Mouse (Mus musculus) heart, embryonic 12.5 days (tissue): ENCODE data around the gene Tbc1d8. TPM values are rescaled to one million over a fixed set of nuclear protein-coding genes. Genes with fewer than 3 reads are reported as not detected.

Source experiments
- ATAC-seq: fragments of 200-750 bp; cut with Nextera tagmentation; 2 replicates; pipeline ENCODE4 v1.8.0; 2017; ENCODE audit warnings: moderate TSS enrichment, moderate library complexity; ENCODE audit not compliant: insufficient number of reproducible peaks, low FRiP score
- H3K27ac ChIP-seq: fragments of 300-500 bp; sonication (generic); 2 replicates; pipeline ENCODE4 v1.5.1; 2016; ENCODE audit warnings: mild to moderate bottlenecking, moderate library complexity; ENCODE audit not compliant: poor library complexity, severe bottlenecking
- H3K27me3 ChIP-seq: fragments of 300-500 bp; sonication (generic); replicated peaks from 2 replicates; pipeline ENCODE4 v1.6.1; 2016; ENCODE audit warnings: mild to moderate bottlenecking, moderate library complexity
- H3K36me3 ChIP-seq: fragments of 300-500 bp; sonication (generic); 2 replicates; pipeline ENCODE4 v1.6.1; 2016; ENCODE audit warnings: mild to moderate bottlenecking, moderate library complexity
- H3K4me1 ChIP-seq: fragments of 300-500 bp; sonication (generic); replicated peaks from 2 replicates; pipeline ENCODE4 v1.6.1; 2016; ENCODE audit warnings: mild to moderate bottlenecking
- H3K4me2 ChIP-seq: fragments of 300-500 bp; sonication (generic); 2 replicates; pipeline ENCODE4 v1.6.1; 2016; ENCODE audit warnings: mild to moderate bottlenecking, moderate library complexity
- H3K4me3 ChIP-seq: fragments of 300-500 bp; sonication (generic); 2 replicates; pipeline ENCODE4 v1.5.1; 2016; ENCODE audit warnings: mild to moderate bottlenecking
- H3K9ac ChIP-seq: fragments of 300-500 bp; sonication (generic); 2 replicates; pipeline ENCODE4 v1.6.1; 2016; ENCODE audit warnings: mild to moderate bottlenecking, moderate library complexity
- H3K9me3 ChIP-seq: fragments of 300-500 bp; sonication (generic); replicated peaks from 2 replicates; pipeline ENCODE4 v1.6.1; 2016; ENCODE audit warnings: mild to moderate bottlenecking, moderate library complexity
- WGBS: fragments of 180-500 bp; shearing (Covaris S2); methylation state at CpG from one replicate; pipeline ENCODE4 v1.1.7; 2016; 5-methylcytosine and 5-hydroxymethylcytosine counted together
- polyA plus RNA-seq: library from polyadenylated mRNA; unstranded; fragments of >200 nt; fragmentation: Nextera tagmentation; extraction: Ambion mirVana; gene quantifications from 2 replicates; pipeline ENCODE4 v1.2.1, GENCODE M21; 2016

Gene Tbc1d8
- polyA plus RNA-seq, 1 experiment from 2014 or later, result 14.1 TPM

DNA sequence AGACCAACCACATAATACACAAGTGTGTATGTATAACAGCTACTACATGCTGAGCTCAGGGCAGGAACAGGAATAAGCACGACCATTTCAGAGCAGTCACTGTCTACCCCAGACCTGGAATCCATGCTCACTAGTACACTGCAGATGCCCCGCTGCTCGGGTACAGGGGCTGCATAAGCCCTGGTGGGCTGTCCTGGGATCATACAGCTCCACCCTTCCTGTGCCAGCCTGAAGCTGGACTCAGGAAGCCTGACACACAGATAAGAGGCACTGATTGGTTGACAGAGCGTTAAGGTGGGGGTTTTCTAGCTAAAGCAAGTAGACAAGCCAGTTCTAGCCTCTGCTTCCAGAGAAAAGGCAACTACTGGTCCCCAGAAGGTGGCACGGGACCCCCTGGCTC, 99.5 kb downstream of the Tbc1d8 start:
- peak; percentile 38; the same call in 1 of the 2 replicates for ATAC-seq
- H3K9me3 ChIP-seq, result no peaks in the 10 kb centered on the region
- H3K27me3 ChIP-seq, result no peaks in the 10 kb centered on the region
- no peak overlapping the region for H3K4me3 ChIP-seq
- H3K9ac ChIP-seq, result no peak overlapping the region
- no peak overlapping the region for H3K27ac ChIP-seq
- peaks cover 36% of the 10 kb centered on the region for H3K36me3 ChIP-seq
- peaks cover 6% of the 10 kb centered on the region; the same call in 1 of the 2 replicates for H3K4me1 ChIP-seq
- WGBS, result 41% methylated on average over 5 of the region's 5 CpGs
- no peak overlapping the region for H3K4me2 ChIP-seq

DNA sequence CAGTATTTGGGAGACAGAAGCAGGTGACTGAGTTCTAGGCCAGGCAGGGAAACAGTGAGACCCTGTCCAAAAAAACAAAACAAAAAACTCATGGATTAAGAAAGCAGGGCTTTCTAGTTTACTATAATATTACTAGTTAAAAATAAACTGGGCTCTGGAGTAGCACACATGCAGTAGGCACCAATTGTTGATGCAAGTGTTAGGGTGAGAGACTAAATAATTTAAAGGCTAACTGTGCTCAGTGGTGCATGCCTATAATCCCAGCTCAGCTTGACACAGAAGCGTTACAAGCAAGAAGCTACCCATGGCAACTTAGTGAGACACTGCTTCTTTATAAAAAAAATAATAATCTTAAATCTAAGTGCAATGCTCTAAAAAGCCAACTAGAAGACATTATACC, 100.0 kb downstream of the Tbc1d8 start:
- WGBS, result 84% methylated on average over 1 of the region's 1 CpGs
- ATAC-seq, result no peak
- no peaks in the 10 kb centered on the region for H3K27me3 ChIP-seq
- no peaks in the 10 kb centered on the region for H3K9me3 ChIP-seq
- H3K36me3 ChIP-seq, result peaks cover 39% of the 10 kb centered on the region
- no peak overlapping the region for H3K27ac ChIP-seq
- no peak overlapping the region for H3K4me3 ChIP-seq
- no peak overlapping the region for H3K4me2 ChIP-seq
- H3K4me1 ChIP-seq, result peaks cover 6% of the 10 kb centered on the region; the same call in 1 of the 2 replicates
- H3K9ac ChIP-seq, result no peak overlapping the region

DNA sequence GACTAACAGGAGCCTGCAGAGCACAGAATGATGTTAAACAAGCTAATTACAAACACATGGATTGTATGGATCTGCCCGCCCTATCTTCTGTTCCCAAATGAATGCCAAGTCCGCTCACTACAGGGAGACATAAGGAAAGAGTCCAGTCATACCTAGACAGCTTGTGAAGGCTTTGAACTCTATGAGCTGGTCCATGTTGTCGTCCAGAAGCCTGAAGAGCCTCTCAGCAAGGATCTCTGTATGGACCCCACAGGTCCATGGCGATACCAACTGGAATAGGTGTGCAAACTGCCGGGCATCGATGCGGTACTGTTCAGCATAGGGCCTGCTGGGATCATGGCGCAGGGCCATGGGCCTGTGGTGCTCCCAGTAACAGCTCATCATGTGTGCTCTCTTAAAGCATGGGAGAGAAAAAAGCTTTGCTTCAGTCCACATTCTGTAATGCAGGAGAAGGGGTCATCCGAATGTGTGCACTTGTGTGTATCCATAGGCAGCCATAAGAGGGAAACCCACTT, 101.8 kb downstream of the Tbc1d8 start:
- Histone ChIP-seq H3K27me3 (no peaks in the 10 kb centered on the region), H3K4me1 (peaks cover 6% of the 10 kb centered on the region; the same call in 1 of the 2 replicates), H3K9me3 (no peaks in the 10 kb centered on the region), H3K27ac (no peak overlapping the region), H3K36me3 (peaks cover 56% of the 10 kb centered on the region), H3K4me3 (no peak overlapping the region), H3K9ac (no peak overlapping the region), H3K4me2 (no peak overlapping the region)
- WGBS, result 93% methylated on average over 9 of the region's 9 CpGs
- no peak for ATAC-seq

DNA sequence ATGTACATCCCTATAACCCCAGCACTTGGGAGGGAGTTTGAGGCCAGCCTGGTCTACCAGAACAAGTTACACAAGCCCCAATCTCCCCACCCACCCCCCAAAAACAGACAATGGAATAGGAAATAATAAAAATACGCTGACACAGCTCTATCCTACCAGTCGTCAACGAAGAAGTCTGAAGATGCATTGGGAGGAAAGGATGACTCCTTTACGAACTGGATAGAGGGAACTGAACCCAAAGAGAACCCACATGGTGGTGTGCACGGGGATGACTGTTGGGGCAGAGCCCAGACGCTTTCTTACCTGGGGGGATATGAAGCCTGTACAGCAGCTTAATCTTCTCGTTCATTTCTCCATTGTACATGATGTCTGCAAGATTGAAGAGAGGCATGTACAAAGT, 102.4 kb downstream of the Tbc1d8 start:
- Histone ChIP-seq H3K9me3 (no peaks in the 10 kb centered on the region), H3K9ac (no peak overlapping the region), H3K4me3 (no peak overlapping the region), H3K4me1 (peaks cover 6% of the 10 kb centered on the region; the same call in 1 of the 2 replicates), H3K4me2 (no peak overlapping the region), H3K36me3 (peaks cover 58% of the 10 kb centered on the region), H3K27ac (no peak overlapping the region), H3K27me3 (no peaks in the 10 kb centered on the region)
- 85% methylated on average over 7 of the region's 7 CpGs for WGBS
- no peak for ATAC-seq

DNA sequence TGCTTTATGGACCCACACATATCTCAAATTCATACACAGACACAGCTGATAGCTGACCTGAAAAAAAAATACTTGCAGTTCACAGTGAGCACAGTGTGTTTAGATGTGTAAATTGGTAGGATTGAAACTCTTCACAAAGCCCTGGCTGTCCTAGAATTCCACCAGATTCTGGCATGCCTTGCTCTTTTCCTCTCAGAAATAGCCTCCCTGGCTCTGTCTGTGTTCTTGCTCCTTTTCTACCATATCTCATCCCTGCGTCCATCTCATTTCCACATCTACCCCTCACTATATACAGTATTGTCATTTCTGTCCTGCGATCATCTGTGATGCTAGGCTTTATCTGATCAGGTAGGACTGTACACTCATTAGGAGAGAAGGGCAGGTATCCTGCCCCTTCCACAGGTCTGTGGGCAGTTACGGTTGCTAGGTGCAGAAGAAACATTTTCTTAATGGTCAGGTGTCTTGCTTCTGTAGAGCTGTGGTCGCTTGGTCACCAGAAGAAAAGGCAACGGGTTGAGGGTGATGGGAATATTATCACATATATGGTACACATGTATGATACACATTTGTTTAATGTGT, 104.2 kb downstream of the Tbc1d8 start:
- Histone ChIP-seq H3K4me3 (no peak overlapping the region), H3K9me3 (no peaks in the 10 kb centered on the region), H3K4me2 (no peak overlapping the region), H3K36me3 (peaks cover 69% of the 10 kb centered on the region), H3K4me1 (peaks cover 14% of the 10 kb centered on the region), H3K9ac (no peak overlapping the region), H3K27ac (no peak overlapping the region), H3K27me3 (no peaks in the 10 kb centered on the region)
- WGBS, result 86% methylated on average over 5 of the region's 5 CpGs
- no peak for ATAC-seq

DNA sequence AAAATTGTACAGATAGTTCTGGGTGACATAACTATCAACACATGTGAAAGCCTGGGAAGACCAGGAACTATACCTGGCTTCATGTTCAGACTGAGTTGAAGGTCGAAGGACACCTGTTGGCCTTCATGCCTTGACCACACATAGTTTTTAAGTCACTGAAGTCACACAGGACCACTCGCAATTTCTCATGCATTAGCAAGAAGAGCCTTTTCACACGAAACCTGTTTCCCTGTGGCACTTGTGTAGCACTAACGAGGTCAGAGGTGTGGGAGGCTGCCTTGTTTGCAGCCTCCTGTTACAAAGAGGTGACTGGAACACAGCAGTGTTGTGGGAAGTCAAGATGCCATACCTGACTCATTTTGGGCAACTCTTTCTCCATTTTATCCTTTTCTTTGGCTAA, 105.2 kb downstream of the Tbc1d8 start:
- Histone ChIP-seq H3K27me3 (no peaks in the 10 kb centered on the region), H3K4me3 (no peak overlapping the region), H3K9me3 (no peaks in the 10 kb centered on the region)

DNA sequence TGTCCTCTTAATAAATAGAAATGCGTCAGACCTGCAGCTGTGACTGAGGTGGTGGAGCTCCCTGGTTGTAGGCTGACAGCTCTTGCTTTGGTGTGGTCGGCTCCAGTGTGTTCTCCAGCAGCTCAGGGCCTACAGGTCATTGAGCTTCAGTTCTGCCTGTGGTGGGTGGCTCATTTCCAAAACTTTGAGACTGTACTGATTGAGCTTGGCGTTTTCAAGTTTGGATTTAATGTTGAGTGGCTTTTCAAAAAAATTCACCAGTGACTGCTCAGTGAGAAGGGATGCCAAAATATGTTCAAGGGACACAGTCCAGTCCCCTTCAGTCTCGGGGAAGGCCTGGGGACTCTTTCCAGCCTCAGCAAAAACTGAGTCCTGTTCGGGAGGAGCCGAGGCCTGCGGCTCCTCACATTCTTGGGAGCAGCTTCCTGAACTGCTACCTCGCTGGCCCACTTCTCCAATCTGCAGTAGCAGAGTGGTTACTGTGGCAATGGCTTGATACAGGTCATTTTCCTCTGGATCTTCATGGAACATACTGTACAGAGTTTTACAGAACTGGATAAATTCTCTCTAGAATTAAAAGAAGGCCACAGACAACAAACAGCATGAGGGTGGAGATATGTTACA, 106.2 kb downstream of the Tbc1d8 start:
- Histone ChIP-seq H3K9ac (no peak overlapping the region), H3K4me3 (no peak overlapping the region), H3K4me1 (peaks cover 16% of the 10 kb centered on the region), H3K4me2 (no peak overlapping the region), H3K9me3 (no peaks in the 10 kb centered on the region), H3K36me3 (peaks cover 66% of the 10 kb centered on the region), H3K27me3 (no peaks in the 10 kb centered on the region), H3K27ac (no peak overlapping the region)
- ATAC-seq, result no peak
- 80% methylated on average over 8 of the region's 8 CpGs for WGBS

More for the DNA sequence above, 105.2 kb downstream of the Tbc1d8 start:
- no peak overlapping the region for H3K9ac ChIP-seq
- H3K36me3 ChIP-seq, result peaks cover 74% of the 10 kb centered on the region
- WGBS, result 81% methylated on average over 4 of the region's 4 CpGs
- H3K4me1 ChIP-seq, result peaks cover 16% of the 10 kb centered on the region
- H3K27ac ChIP-seq, result no peak overlapping the region
- ATAC-seq, result no peak
- no peak overlapping the region for H3K4me2 ChIP-seq

DNA sequence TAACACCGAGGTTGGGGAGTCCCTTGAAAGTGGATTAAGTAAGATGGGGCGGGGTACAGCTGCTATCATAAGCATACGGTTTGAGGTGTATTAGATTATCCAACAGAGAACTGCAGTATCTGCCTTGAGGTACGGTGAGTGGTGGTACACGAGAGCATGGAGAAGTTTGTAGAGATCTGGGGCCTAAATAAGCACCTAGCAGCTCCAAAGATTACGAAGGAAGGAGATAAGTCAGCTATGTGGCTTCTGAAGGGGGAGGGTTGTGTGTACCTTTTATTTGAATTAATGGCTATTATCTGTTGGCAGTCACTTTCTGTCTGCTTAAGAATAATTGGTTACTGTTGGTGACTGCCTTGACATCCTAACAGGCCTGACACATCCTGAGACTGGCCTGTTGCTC, 108.1 kb downstream of the Tbc1d8 start:
- no peak for ATAC-seq
- Histone ChIP-seq H3K9me3 (no peaks in the 10 kb centered on the region), H3K4me3 (no peak overlapping the region), H3K27me3 (no peaks in the 10 kb centered on the region), H3K4me1 (peaks cover 16% of the 10 kb centered on the region), H3K27ac (no peak overlapping the region), H3K4me2 (no peak overlapping the region), H3K9ac (no peak overlapping the region), H3K36me3 (peaks cover 55% of the 10 kb centered on the region)
- WGBS, result 78% methylated on average over 6 of the region's 6 CpGs

DNA sequence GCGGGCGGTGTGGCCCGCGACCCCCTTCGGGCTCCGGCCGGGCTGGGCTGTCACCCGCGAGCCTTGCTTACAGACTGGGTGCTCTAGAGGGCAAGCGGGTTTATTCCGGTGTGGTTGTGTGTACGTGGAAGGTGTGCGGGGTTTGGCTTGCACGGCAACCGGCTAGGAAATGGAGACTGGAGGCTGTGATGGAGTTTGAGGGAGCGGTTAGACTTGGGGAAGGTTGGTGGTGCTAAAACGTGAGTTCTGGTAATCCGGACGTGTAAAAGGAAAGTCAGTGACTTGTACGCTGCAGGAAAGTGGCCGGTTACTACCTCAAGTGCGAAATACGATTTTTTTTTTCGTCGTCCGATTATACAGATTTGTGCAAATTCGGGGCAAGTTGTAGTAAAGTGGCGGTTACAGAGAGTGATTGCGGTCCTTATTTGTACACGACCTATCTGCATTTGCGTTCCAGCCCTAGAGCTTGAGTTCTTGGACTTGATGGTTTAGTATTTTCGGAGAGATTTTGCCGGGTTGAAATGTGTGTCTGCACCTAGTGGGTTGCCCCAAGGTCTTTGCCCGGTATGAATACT, 110.2 kb downstream of the Tbc1d8 start:
- under 1% methylated on average over 34 of the region's 34 CpGs for WGBS
- peak; percentile 52 for ATAC-seq
- Histone ChIP-seq H3K9me3 (no peaks in the 10 kb centered on the region), H3K4me2 (peak overlapping the region; percentile 97), H3K4me1 (peaks cover 16% of the 10 kb centered on the region), H3K27ac (peak overlapping the region; percentile 87), H3K36me3 (peaks cover 45% of the 10 kb centered on the region), H3K4me3 (peak overlapping the region; percentile 77), H3K9ac (peak overlapping the region; percentile 91), H3K27me3 (no peaks in the 10 kb centered on the region)

DNA sequence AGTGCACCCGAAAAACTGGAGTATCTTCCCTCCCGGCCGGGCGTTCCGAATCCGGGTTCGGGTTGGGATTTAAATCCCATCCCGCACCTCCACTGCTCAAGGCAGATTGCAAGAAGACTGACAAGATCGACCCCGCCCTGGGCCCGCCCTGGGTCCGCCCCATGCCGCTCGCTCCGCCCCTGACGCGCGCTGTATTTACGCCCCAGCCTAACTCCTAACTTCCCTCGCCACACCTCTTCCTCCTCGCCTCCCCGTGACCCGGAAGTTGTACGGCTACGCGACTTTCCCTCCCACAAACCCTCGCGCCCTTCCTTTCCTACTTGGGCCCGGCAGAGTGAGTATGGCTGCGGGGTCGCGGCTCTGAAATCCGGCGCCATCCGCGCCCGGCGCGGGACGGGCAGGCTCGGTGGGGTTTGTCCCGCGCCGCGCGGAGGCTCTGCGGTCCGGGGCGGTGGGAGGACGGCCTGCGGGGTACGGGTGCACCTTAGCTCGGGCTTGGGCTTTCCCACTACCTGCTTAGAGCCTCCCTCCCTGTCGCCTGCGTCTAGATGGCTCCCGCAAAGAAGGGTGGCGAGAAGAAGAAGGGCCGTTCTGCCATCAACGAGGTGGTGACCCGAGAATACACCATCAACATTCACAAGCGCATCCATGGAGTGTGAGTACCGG, 110.8 kb downstream of the Tbc1d8 start, which contains the start of gene Rpl31:
Gene Rpl31, plus strand, starts transcription at position 242 of the 666 bp plus-strand sequence.
- peak; percentile 98 for ATAC-seq
- peaks cover 39% of the 10 kb centered on the region for H3K36me3 ChIP-seq
- no peaks in the 10 kb centered on the region for H3K27me3 ChIP-seq
- H3K27ac ChIP-seq, result peak within 1 kb of the TSS; percentile 87
- H3K4me2 ChIP-seq, result peak within 1 kb of the TSS; percentile 97
- peaks cover 16% of the 10 kb centered on the region for H3K4me1 ChIP-seq
- no peaks in the 10 kb centered on the region for H3K9me3 ChIP-seq
- H3K9ac ChIP-seq, result peak within 1 kb of the TSS; percentile 91
- H3K4me3 ChIP-seq, result peak within 1 kb of the TSS; percentile 77
- WGBS, result under 1% methylated on average over 62 of the region's 62 CpGs

DNA sequence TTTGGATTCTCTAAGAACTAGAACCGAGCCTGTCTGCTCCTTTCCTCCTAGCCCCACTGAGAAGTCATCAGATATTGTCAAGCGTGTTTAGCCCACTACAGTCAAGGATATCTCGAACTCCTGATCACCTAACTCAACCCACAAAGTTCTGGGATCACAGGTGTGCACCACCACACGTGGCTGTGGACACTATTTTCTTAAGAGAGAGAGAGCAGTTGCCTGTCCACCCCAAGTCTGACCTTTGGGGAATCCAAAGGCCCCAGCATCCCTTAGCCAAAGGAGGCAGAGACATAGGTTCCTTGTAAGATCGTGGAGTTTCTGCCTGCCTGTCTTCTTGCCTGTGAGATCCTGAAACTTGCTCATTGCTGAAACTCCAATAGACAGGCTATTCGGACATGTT, 111.5 kb downstream of the Tbc1d8 start:
- Histone ChIP-seq H3K4me1 (peaks cover 20% of the 10 kb centered on the region), H3K27me3 (no peaks in the 10 kb centered on the region), H3K9ac (peak overlapping the region; percentile 66), H3K36me3 (peaks cover 32% of the 10 kb centered on the region), H3K4me2 (peak overlapping the region; percentile 97), H3K4me3 (peak overlapping the region; percentile 77), H3K9me3 (no peaks in the 10 kb centered on the region), H3K27ac (no peak overlapping the region)
- no peak for ATAC-seq
- 27% methylated on average over 6 of the region's 6 CpGs for WGBS
